18 mouse cellular contexts compared by ENCODE assay signal in genomic region chr11:33607784-33608183, GRCm38 (mm10). TPM values are rescaled to one million over a fixed set of nuclear protein-coding genes. Genes with fewer than 3 reads are reported as not detected.
A peak's percentile ranks its signal among the peaks of the same experiment; 100 is the strongest.
DNase-seq lines count a peak whose midpoint lies in the region; ATAC-seq lines count a peak whose summit lies in the region.
"Had no signal": no experiment of that assay in that cellular context is flagged by ENCODE, and none has a peak within 500 bp of the region (broad histone marks: within the 10 kb centered on the region; RNA-seq: fewer than 3 reads in every experiment).

No protein-coding gene starts in this region.

- no peaks in the 10 kb centered on the region for H3K9me3 ChIP-seq in heart, embryonic 11.5 days (replicated peaks; ENCODE audit: control insufficient read depth, low read length)
- no peaks in the 10 kb centered on the region for H3K9me3 ChIP-seq in heart, embryonic 12.5 days (replicated peaks)
- no peaks in the 10 kb centered on the region for H3K9me3 ChIP-seq in lung, embryonic 16.5 days (ENCODE audit: control insufficient read depth, low read length)
- H3K9me3 ChIP-seq in limb, embryonic 10.5 days (replicated peaks), result no peaks in the 10 kb centered on the region
- no peaks in the 10 kb centered on the region for H3K9me3 ChIP-seq in stomach, embryonic 14.5 days (ENCODE audit: control insufficient read depth, low read depth, low read length)
- H3K9me3 ChIP-seq: forebrain, embryonic 13.5 days; hindbrain, embryonic 13.5 days; liver, embryonic 13.5 days had no signal

- 0 out of 2 replicates have a peak, but pooled peaks have one; percentile 52 for ATAC-seq in heart, embryonic 11.5 days (replicated peaks; ENCODE audit: insufficient number of reproducible peaks, low FRiP score, low TSS enrichment)
- ATAC-seq in heart, embryonic 12.5 days (ENCODE audit: insufficient number of reproducible peaks, low FRiP score), result no peak
- ATAC-seq in lung, embryonic 16.5 days (ENCODE audit: low read depth), result peak; percentile 17; the same call in 1 of the 2 replicates
- 0 out of 2 replicates have a peak, but pooled peaks have one; percentile 28 for ATAC-seq in stomach, embryonic 14.5 days (ENCODE audit: insufficient number of reproducible peaks, insufficient read depth, low FRiP score, low read depth)
- ATAC-seq: forebrain, embryonic 13.5 days had no signal

- no peak overlapping the region for H3K4me2 ChIP-seq in heart, embryonic 11.5 days
- no peak overlapping the region for H3K4me2 ChIP-seq in heart, embryonic 12.5 days
- no peak overlapping the region for H3K4me2 ChIP-seq in lung, embryonic 16.5 days (ENCODE audit: low read depth, low read length)
- H3K4me2 ChIP-seq in stomach, embryonic 14.5 days (replicated peaks; ENCODE audit: low read depth, low read length), result no peak overlapping the region
- H3K4me2 ChIP-seq: forebrain, embryonic 13.5 days; hindbrain, embryonic 13.5 days; liver, embryonic 13.5 days had no signal

- no peak overlapping the region for H3K9ac ChIP-seq in heart, embryonic 11.5 days (ENCODE audit: low read depth, low read length)
- H3K9ac ChIP-seq in heart, embryonic 12.5 days, result no peak overlapping the region
- no peak overlapping the region for H3K9ac ChIP-seq in lung, embryonic 16.5 days (ENCODE audit: low read length)
- H3K9ac ChIP-seq in stomach, embryonic 14.5 days (replicated peaks; ENCODE audit: low read depth, low read length), result no peak overlapping the region
- H3K9ac ChIP-seq: forebrain, embryonic 13.5 days; hindbrain, embryonic 13.5 days; liver, embryonic 13.5 days had no signal

- H3K36me3 ChIP-seq in heart, embryonic 11.5 days (ENCODE audit: control insufficient read depth, insufficient read depth, low read length), result no peaks in the 10 kb centered on the region
- no peaks in the 10 kb centered on the region for H3K36me3 ChIP-seq in heart, embryonic 12.5 days
- no peaks in the 10 kb centered on the region for H3K36me3 ChIP-seq in lung, embryonic 16.5 days (ENCODE audit: control insufficient read depth, insufficient read depth, low read length)
- H3K36me3 ChIP-seq in limb, embryonic 10.5 days, result no peaks in the 10 kb centered on the region
- no peaks in the 10 kb centered on the region for H3K36me3 ChIP-seq in stomach, embryonic 14.5 days (ENCODE audit: control insufficient read depth, insufficient read depth, low read length)
- H3K36me3 ChIP-seq: hindbrain, embryonic 13.5 days; liver, embryonic 13.5 days had no signal

- peaks cover 4% of the 10 kb centered on the region; the same call in 1 of the 2 replicates for H3K4me1 ChIP-seq in heart, embryonic 11.5 days (ENCODE audit: control insufficient read depth, insufficient read depth, low read length)
- peaks cover 8% of the 10 kb centered on the region for H3K4me1 ChIP-seq in heart, embryonic 12.5 days (replicated peaks)
- H3K4me1 ChIP-seq in lung, embryonic 16.5 days (replicated peaks; ENCODE audit: control insufficient read depth, insufficient read depth, low read length), result no peaks in the 10 kb centered on the region
- peaks cover 19% of the 10 kb centered on the region for H3K4me1 ChIP-seq in limb, embryonic 10.5 days
- no peaks in the 10 kb centered on the region; the same call in 1 of the 2 replicates for H3K4me1 ChIP-seq in stomach, embryonic 14.5 days (ENCODE audit: control insufficient read depth, insufficient read depth, low read length)
- H3K4me1 ChIP-seq: forebrain, embryonic 13.5 days; hindbrain, embryonic 13.5 days; liver, embryonic 13.5 days had no signal

- intact Hi-C loops in gastrocnemius, postnatal 36 days (cut with DNase I), result no loop called here

- no peaks in the 10 kb centered on the region; the same call in 1 of the 2 replicates for H3K27me3 ChIP-seq in heart, embryonic 11.5 days (ENCODE audit: control insufficient read depth, insufficient read depth, low read length)
- H3K27me3 ChIP-seq in heart, embryonic 12.5 days (replicated peaks), result no peaks in the 10 kb centered on the region
- H3K27me3 ChIP-seq in lung, embryonic 16.5 days (ENCODE audit: control insufficient read depth, insufficient read depth, low read depth, low read length), result no peaks in the 10 kb centered on the region
- H3K27me3 ChIP-seq in limb, embryonic 10.5 days (ENCODE audit: low read depth, poor library complexity, severe bottlenecking), result no peaks in the 10 kb centered on the region
- no peaks in the 10 kb centered on the region for H3K27me3 ChIP-seq in stomach, embryonic 14.5 days (ENCODE audit: control insufficient read depth, insufficient read depth, low read length)
- H3K27me3 ChIP-seq: liver, embryonic 13.5 days had no signal

- WGBS in heart, embryonic 11.5 days (ENCODE audit: insufficient replicate concordance), result 6% methylated on average over 3 of the region's 3 CpGs
- WGBS in heart, embryonic 12.5 days, result 16% methylated on average over 3 of the region's 3 CpGs
- WGBS in lung, embryonic 16.5 days, result 3% methylated on average over 3 of the region's 3 CpGs
- 10% methylated on average over 3 of the region's 3 CpGs for WGBS in limb, embryonic 10.5 days
- 6% methylated on average over 3 of the region's 3 CpGs for WGBS in stomach, embryonic 14.5 days

- no peak overlapping the region for H3K27ac ChIP-seq in heart, embryonic 11.5 days (ENCODE audit: low read depth, low read length)
- no peak overlapping the region for H3K27ac ChIP-seq in heart, embryonic 12.5 days (ENCODE audit: poor library complexity, severe bottlenecking)
- H3K27ac ChIP-seq in lung, embryonic 16.5 days (ENCODE audit: low read length), result no peak overlapping the region
- H3K27ac ChIP-seq in limb, embryonic 10.5 days, result no peak overlapping the region
- no peak overlapping the region for H3K27ac ChIP-seq in stomach, embryonic 14.5 days (ENCODE audit: low read length)
- H3K27ac ChIP-seq: forebrain, embryonic 13.5 days; hindbrain, embryonic 13.5 days; liver, embryonic 13.5 days had no signal

- DNase-seq in lung, postnatal 14 days, result no peak
- DNase-seq in limb, embryonic 10.5 days (ENCODE audit: low spot score), result peak; percentile 39
- DNase-seq in frontal cortex, postnatal 25 days (ENCODE audit: low spot score in 2 of 2), result no peak
- no peak for DNase-seq in gastrocnemius, postnatal 36 days
- DNase-seq: cerebellum, postnatal 36 days; gastrocnemius, postnatal 10 days; kidney, postnatal 10 days; layer of hippocampus, postnatal 36 days; liver, embryonic 13.5 days; thymus, postnatal 14 days had no signal

- no peak overlapping the region for H3K4me3 ChIP-seq in heart, embryonic 11.5 days (ENCODE audit: low read depth, low read length)
- H3K4me3 ChIP-seq in heart, embryonic 12.5 days, result no peak overlapping the region
- H3K4me3 ChIP-seq in lung, embryonic 16.5 days (ENCODE audit: low read length), result no peak overlapping the region
- H3K4me3 ChIP-seq in limb, embryonic 10.5 days, result no peak overlapping the region
- H3K4me3 ChIP-seq in stomach, embryonic 14.5 days (ENCODE audit: low read depth, low read length), result no peak overlapping the region
- H3K4me3 ChIP-seq: forebrain, embryonic 13.5 days; hindbrain, embryonic 13.5 days; liver, embryonic 13.5 days had no signal

RNA-seq across cellular contexts. Expression of gene D130052B06Rik, which starts 8.7 kb away (rescaled TPM):
- polyA plus RNA-seq in heart, embryonic 11.5 days (2014; fragmentation: Nextera tagmentation; extraction: Ambion mirVana), result not detected in 2 replicates
- polyA plus RNA-seq in heart, embryonic 12.5 days (2016; fragmentation: Nextera tagmentation; extraction: Ambion mirVana), result not detected in 2 replicates
- not detected in 2 replicates for polyA plus RNA-seq in lung, embryonic 16.5 days (2015; fragmentation: Nextera tagmentation; extraction: Ambion mirVana)
- not detected in 2 replicates for polyA plus RNA-seq in limb, embryonic 10.5 days (2016; fragmentation: Nextera tagmentation; extraction: Ambion mirVana)
- polyA plus RNA-seq in stomach, embryonic 14.5 days (2014; fragmentation: Nextera tagmentation; extraction: Ambion mirVana), result not detected in 2 replicates
- not detected for total RNA-seq in gastrocnemius, postnatal 36 days (2021)
- total RNA-seq: gastrocnemius, postnatal 10 days; layer of hippocampus, postnatal 36 days; megakaryocyte, adult 5-6 weeks; MEL had no signal
- polyA plus RNA-seq: forebrain, embryonic 13.5 days; liver, embryonic 13.5 days had no signal

RNA-seq across cellular contexts. Expression of gene Gabrp, which starts 29.0 kb away (rescaled TPM):
- 0.34 and 0.52 TPM in 2 replicates for polyA plus RNA-seq in heart, embryonic 11.5 days (2014; fragmentation: Nextera tagmentation; extraction: Ambion mirVana)
- polyA plus RNA-seq in heart, embryonic 12.5 days (2016; fragmentation: Nextera tagmentation; extraction: Ambion mirVana), result 0.71 and 4.5 TPM in 2 replicates
- 0.63 and 0.96 TPM in 2 replicates for polyA plus RNA-seq in lung, embryonic 16.5 days (2015; fragmentation: Nextera tagmentation; extraction: Ambion mirVana)
- 0.54 and 3.0 TPM in 2 replicates for polyA plus RNA-seq in limb, embryonic 10.5 days (2016; fragmentation: Nextera tagmentation; extraction: Ambion mirVana)
- polyA plus RNA-seq in stomach, embryonic 14.5 days (2014; fragmentation: Nextera tagmentation; extraction: Ambion mirVana), result 0.21 TPM in 1 of 2 replicates, not detected in the other
- total RNA-seq in gastrocnemius, postnatal 36 days (2021), result not detected
- total RNA-seq: gastrocnemius, postnatal 10 days; layer of hippocampus, postnatal 36 days; megakaryocyte, adult 5-6 weeks; MEL had no signal
- polyA plus RNA-seq: forebrain, embryonic 13.5 days; hindbrain, embryonic 13.5 days had no signal
